Mouse (Mus musculus) spleen, adult 2 months (tissue): Measurements from ENCODE around the gene Shisa2. TPM values are rescaled to one million over a fixed set of nuclear protein-coding genes. Genes with fewer than 3 reads are reported as not detected.
"Not testable (repeated sequence)": the region's sequence is repeated elsewhere in the genome, so short reads cannot be mapped to it uniquely, and the experiment has no call there.

ENCODE experiments used
- DNase-seq, 2 experiments: peaks; one replicate each; pipeline versions ENCODE4 v3.0.0 to v3.0.0-alpha.2; 2012 to 2021; ENCODE audit warnings: low spot score in 2 of 2, low read depth in 1 of 2
- H3K27ac ChIP-seq: fragments of 200-500 bp; 2 replicates; pipeline ENCODE4 v1.5.1; 2012; ENCODE audit warnings: low read length, inconsistent platforms; ENCODE audit not compliant: insufficient read depth
- H3K27me3 ChIP-seq: fragments of 200-500 bp; 2 replicates; pipeline ENCODE4 v1.6.1; 2012; ENCODE audit warnings: mild to moderate bottlenecking, moderate library complexity, low read length, inconsistent platforms; ENCODE audit not compliant: control insufficient read depth, insufficient read depth
- H3K36me3 ChIP-seq: fragments of 200-500 bp; 2 replicates; pipeline ENCODE4 v1.6.1; 2012; ENCODE audit warnings: mild to moderate bottlenecking, low read length, inconsistent platforms; ENCODE audit not compliant: control insufficient read depth, insufficient read depth
- H3K4me1 ChIP-seq: fragments of 200-500 bp; 2 replicates; pipeline ENCODE4 v1.6.1; 2011; ENCODE audit warnings: inconsistent platforms; ENCODE audit not compliant: control insufficient read depth, insufficient read depth, insufficient read length
- H3K4me3 ChIP-seq: fragments of 200-500 bp; 2 replicates; pipeline ENCODE4 v1.5.1; 2011; ENCODE audit warnings: mild to moderate bottlenecking, inconsistent platforms; ENCODE audit not compliant: insufficient read depth, insufficient read length; ENCODE audit errors: extremely low read depth
- CTCF ChIP-seq: fragments of 200-500 bp; IDR thresholded peaks from 2 replicates; pipeline ENCODE4 v1.5.1; 2011; ENCODE audit warnings: mild to moderate bottlenecking, inconsistent platforms; ENCODE audit not compliant: insufficient read depth, insufficient read length, insufficient replicate concordance; ENCODE audit errors: extremely low read depth
- POLR2A ChIP-seq: fragments of 200-500 bp; IDR thresholded peaks from 2 replicates; pipeline ENCODE4 v1.6.1; 2011; ENCODE audit warnings: low read depth, low read length, inconsistent platforms
- WGBS: fragments of 180-500 bp; shearing (Covaris S2); methylation state at CpG from one replicate; pipeline ENCODE4 v1.1.7; 2018; 5-methylcytosine and 5-hydroxymethylcytosine counted together
- polyA plus RNA-seq: library from polyadenylated mRNA; depleted of rRNA; stranded (reverse); fragments of >200 nt; gene quantifications from 2 replicates; pipeline ENCODE4 v1.2.3, GENCODE M21; 2012

The Shisa2 gene
- polyA plus RNA-seq, 1 experiment, result 9.9 TPM

DNA sequence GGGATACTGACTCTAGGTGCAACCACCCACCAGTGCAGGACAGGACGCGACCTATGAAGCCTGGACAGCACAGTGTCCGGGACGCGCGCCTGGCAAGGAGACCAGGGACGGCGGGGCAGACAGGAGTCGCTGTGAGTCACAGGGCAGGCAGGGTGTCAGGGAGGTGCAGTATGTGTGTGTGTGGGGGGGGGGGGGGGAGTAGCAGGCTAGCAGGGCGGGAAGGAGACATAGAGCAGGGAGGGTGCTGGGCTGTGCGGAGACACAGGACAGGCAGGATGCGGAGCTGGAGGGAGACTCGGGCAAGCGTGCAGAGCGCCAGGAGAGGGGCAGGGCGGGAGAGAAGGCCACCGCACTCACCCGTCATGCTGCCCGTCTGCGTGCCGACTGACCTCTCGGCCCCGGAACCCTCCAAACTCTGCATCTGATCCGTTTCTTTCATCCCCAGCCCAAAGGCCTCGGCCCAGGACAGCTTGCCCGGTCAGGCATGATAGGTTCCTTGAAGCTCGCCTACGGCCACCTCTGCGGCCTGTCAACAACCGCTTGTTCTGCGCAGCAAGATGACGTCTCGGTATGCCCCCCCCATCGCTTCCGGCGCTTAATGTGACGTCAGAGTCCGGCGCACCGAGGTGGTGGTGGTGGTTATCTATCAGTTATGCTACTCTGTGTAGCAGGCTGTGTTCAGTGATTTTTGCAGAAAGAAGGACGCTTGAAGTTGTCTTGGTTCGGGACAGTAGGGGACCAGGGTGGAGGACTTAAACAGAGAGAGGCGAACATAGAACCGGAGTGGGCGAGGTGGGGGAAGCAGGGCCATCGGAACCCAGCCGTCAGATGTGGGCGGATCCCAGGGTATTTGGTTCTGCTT is 27.5 kb upstream of the Shisa2 start, which contains the start of gene Cdadc1:
Cdadc1 (minus strand) TSS at position 562 of the 862 bp plus-strand sequence.
- TF ChIP-seq POLR2A (peak; percentile 44), CTCF (no peak)
- under 1% methylated on average over 47 of the region's 48 CpGs for WGBS
- DNase-seq, result peak; percentile 84 to 91

DNA sequence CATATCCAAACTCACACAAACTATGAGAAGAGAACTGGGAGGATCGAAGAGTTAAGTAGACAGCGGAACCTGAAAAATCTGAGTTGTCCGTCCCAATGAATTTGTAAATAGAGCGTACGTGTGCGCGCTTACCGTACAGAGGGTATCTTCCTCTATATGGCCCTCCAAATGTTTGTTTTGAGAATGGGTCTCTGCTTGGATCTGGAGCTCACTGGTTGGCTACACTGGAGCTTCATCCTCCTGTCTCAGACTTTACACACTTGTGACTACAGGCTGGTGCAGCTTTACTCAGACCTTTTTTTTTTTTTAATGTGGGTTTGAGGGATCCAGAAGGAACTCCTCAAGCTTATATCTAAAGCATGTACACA is 26.9 kb upstream of the Shisa2 start:
- DNase-seq, result no peak
- Histone ChIP-seq H3K4me1 (peaks cover 7% of the 10 kb centered on the region; the same call in 1 of the 2 replicates), H3K36me3 (no peaks in the 10 kb centered on the region), H3K27me3 (peaks cover 2% of the 10 kb centered on the region; the same call in 1 of the 2 replicates), H3K4me3 (peak overlapping the region; percentile 97), H3K27ac (peak overlapping the region; percentile 80; the same call in 1 of the 2 replicates)
- TF ChIP-seq CTCF, result no peak
- TF ChIP-seq POLR2A, result no peak
- WGBS, result 2% methylated on average over 8 of the region's 8 CpGs

More for the DNA sequence above, 27.5 kb upstream of the Shisa2 start, which contains the start of gene Cdadc1:
- Histone ChIP-seq H3K4me1 (peaks cover 7% of the 10 kb centered on the region; the same call in 1 of the 2 replicates), H3K27me3 (peaks cover 2% of the 10 kb centered on the region; the same call in 1 of the 2 replicates), H3K27ac (peak within 1 kb of the TSS; percentile 80), H3K4me3 (peak within 1 kb of the TSS; percentile 97), H3K36me3 (no peaks in the 10 kb centered on the region)

GRCm38 (mm10) chr14:59604002-59604645 is 21.0 kb upstream of the Shisa2 start:
- no peaks in the 10 kb centered on the region for H3K36me3 ChIP-seq
- no peak overlapping the region for H3K27ac ChIP-seq
- 64% methylated on average over 5 of the region's 5 CpGs for WGBS
- peaks cover 2% of the 10 kb centered on the region; the same call in 1 of the 2 replicates for H3K27me3 ChIP-seq
- H3K4me3 ChIP-seq, result no peak overlapping the region
- DNase-seq, result no peak
- TF ChIP-seq POLR2A (no peak), CTCF (no peak)
- H3K4me1 ChIP-seq, result no peaks in the 10 kb centered on the region

GRCm38 (mm10) chr14:59605671-59606353 is 19.3 kb upstream of the Shisa2 start:
- Histone ChIP-seq H3K4me1 (no peaks in the 10 kb centered on the region), H3K27ac (no peak overlapping the region), H3K36me3 (no peaks in the 10 kb centered on the region), H3K4me3 (no peak overlapping the region), H3K27me3 (peaks cover 2% of the 10 kb centered on the region; the same call in 1 of the 2 replicates)
- WGBS, result 29% methylated on average over 5 of the region's 5 CpGs
- DNase-seq, result peak; percentile 35 to 65
- TF ChIP-seq CTCF, result peak; percentile 54; the same call in 1 of the 2 replicates
- no peak for TF ChIP-seq POLR2A

GRCm38 (mm10) chr14:59607021-59607420 is 18.1 kb upstream of the Shisa2 start:
- TF ChIP-seq POLR2A (no peak), CTCF (no peak)
- H3K36me3 ChIP-seq, result no peaks in the 10 kb centered on the region
- no peak overlapping the region for H3K27ac ChIP-seq
- WGBS, result 31% methylated on average over 3 of the region's 3 CpGs
- no peaks in the 10 kb centered on the region for H3K27me3 ChIP-seq
- no peak for DNase-seq
- H3K4me1 ChIP-seq, result no peaks in the 10 kb centered on the region
- H3K4me3 ChIP-seq, result no peak overlapping the region

GRCm38 (mm10) chr14:59612920-59613625 is 12.0 kb upstream of the Shisa2 start:
- 53% methylated on average over 14 of the region's 14 CpGs for WGBS
- TF ChIP-seq CTCF, result peak; percentile 30; the same call in 1 of the 2 replicates
- no peak for TF ChIP-seq POLR2A
- DNase-seq, result peak; percentile 4 to 22

DNA sequence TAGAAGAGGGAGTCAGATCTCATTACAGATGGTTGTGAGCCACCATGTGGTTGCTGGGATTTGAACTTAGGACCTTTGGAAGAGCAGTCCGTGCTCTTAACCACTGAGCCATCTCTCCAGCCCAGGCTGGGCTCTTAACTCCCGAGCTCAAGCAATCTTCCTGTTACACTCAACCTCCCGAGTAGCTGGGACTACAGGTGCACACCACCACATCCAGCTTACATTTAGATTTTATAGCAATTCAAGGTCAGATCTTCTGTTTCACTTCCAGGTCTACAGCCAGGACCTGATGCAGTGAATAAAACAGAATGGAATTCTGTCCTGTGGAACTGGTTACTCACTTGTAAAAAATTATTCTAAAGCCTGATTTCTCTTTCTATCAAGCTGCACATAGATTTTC is 11.0 kb upstream of the Shisa2 start:
- DNase-seq, H3K27me3 ChIP-seq, H3K36me3 ChIP-seq, H3K4me3 ChIP-seq, H3K27ac ChIP-seq, H3K4me1 ChIP-seq: not testable (repeated sequence)
- 65% methylated on average over 3 of the region's 3 CpGs for WGBS

More at GRCm38 (mm10) chr14:59612920-59613625, 12.0 kb upstream of the Shisa2 start:
- Histone ChIP-seq H3K4me1 (no peaks in the 10 kb centered on the region), H3K4me3 (no peak overlapping the region), H3K27me3 (no peaks in the 10 kb centered on the region), H3K27ac (no peak overlapping the region), H3K36me3 (no peaks in the 10 kb centered on the region)
